Mouse (Mus musculus): ENCODE measurements at regions not wholly inside any gene's neighbourhood (a gene's known extent, or its start where the extent isn't known, plus 50 kb on each side); places are given as distances from the start of the nearest gene placed in this dataset.

DNA sequence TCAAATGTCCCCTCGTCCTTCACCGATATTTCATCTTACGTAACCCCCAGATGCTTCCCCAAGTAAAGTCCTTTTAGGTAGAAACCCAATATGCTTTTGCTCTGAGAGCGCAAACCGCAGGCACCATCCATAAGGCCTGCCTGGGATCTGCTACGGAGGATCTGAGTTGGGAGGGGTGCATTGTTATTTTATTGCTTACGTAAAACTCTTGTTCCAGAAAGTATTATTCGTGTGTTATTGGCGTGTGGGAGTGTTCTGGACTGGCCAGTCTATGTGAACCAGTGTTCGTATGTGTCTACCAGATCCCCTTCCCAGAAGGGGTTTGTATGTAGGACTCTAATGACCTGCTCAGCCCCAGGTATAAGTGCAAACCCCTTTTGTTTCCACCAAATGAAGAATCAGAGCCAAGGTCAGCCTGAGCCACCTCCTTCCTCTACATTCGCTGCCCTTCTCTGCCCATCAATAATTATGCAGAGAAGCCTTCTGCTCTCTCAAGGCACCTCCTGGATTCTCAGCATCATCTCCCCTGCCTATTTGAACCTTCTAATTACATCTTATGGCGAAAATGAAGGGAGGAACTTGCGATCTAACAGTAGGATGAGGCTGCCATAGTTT lies 488.7 kb downstream of the Prss52 start:
- intact Hi-C loops (cut with DNase I) = no loop called here

DNA sequence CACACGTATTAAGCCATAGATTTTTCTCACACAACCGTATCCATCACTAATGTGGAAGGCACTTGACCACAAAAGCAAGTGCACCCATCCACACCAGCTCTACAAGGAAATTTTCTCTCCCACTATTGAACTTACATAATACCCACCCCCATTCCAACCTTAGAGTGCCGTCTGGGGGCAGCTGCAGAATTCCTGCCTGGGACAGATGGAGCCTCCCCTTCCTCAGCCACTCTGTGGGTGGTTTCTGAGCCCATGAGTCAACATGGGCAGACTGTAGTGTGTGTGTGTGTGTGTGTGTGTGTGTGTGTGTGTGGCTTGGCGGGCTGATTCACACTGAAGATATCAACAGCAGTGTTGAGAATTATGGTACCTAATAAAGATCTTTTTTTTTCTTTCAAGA lies 489.5 kb downstream of the Prss52 start:
- DNase-seq = no peak
- intact Hi-C loops (cut with DNase I) = no loop called here

More for the DNA sequence above, 488.7 kb downstream of the Prss52 start:
- no peak for DNase-seq

DNA sequence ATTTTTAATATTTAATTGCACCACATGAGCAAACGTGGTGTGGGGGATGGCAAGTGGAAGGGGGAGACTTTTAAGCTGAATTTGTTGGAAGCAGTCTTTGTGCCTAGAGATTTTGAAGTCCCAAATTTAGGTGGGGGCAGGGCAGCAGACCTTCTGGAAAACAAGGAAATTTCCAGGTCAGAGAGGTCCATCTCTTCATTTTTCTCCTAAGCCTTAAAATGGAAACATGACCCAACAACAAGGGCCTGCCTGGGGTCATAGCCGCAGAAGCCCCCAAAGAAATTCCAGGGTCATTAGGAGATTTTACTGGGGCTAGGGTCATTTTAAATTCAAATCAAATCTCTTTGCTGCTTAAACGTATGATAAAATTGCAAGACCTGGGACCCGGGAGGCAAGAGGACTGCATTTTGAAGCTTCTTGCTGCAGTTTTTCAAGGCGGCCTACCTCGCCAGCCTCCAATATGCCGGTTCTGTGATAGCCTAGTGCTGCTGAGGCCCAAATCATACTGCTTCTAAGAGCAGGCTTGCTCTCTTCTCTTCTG lies 490.0 kb downstream of the Prss52 start:
- intact Hi-C loops (cut with DNase I) = no loop called here
- DNase-seq = no peak

DNA sequence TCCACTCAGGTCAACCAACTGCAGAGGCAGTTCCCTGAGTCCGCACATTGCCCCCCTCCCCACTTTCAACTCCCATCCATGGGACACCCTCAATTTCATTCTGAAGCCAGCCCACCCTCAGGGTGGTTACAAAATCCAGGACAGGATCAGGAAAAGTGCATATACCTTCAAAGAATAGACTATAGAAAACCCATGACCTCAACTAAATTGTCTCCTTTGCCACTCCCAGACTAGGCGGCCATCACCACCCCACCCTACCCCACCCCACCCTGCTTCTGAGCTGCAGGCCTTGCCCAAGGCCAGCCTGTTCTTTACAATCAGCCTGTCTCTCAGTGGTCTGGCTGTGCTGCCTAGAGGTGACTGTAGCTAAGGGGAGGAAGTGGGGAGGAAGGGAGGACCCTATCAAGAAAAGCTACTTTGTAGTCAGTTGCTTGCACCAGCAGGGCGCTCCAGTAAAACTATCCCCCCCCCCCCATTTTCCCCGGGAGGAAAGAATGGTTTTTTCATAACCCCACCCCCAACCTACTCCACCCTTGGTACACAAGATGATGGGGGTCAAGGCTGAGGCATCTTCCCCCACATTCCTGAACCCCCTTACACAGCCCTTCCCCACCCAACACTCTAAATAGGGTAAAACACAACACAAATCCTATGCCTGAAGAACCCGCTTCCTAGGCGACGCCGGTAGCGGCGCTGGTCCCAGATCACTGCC lies 490.9 kb downstream of the Prss52 start:
- no peak for DNase-seq
- intact Hi-C loops (cut with DNase I) = no loop called here

DNA sequence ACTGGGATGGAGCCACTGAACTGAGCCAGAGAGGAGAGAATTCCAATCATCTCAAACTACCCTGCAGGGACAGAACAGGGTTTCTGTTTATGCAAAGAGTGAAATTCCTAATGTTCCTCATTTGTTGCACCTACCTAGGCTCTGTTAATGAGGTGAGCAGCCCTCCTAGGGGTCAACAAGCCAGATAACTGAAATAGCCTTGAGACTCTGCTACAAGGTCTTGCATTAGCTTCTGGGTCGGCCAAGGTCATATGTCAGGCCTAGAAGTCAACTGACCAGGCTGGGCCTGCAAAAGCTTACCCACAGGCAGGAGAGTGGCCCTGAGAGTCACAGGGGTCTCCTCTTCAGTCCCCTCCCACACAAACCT lies 491.4 kb downstream of the Prss52 start:
- no peak for DNase-seq
- intact Hi-C loops (cut with DNase I) = no loop called here

DNA sequence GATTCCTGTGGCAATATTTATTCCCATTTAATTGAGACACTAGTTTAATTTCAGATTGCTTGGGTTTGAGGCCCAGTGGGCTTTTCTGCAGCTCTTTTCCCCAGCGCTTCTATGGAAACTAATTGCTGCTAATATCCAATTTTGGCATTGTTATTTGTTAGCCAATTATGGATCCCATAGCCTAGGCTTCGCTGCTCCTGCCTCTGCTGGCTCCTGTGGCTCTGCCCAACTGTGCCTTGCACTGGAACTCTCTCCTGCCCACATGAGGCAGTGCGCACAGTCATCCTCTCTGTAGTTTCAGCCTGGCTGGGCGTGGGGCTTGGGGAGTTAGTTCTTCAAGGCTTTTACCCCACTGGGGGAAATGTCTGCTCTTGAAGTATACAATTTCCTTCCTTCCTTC lies 491.8 kb downstream of the Prss52 start:
- no peak for DNase-seq
- intact Hi-C loops (cut with DNase I) = no loop called here

DNA sequence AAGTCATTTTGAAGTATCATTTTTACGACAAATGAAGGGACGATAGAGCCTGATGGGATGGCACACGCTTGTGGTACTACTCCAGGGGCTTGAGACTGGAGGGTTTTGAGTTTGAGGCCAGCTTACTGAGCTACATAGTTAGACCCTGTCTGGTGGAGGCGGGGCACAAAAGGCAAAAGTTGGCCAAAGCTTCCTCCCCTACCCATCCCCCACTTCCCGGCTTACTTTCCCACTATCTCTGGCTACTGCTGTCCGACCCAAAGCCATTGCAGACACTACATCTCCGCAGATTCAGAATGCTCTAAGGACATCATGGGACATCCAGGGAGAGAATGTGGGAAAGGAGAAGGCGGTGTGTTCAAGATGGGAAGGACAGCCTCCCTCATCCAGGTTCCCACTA lies 493.1 kb downstream of the Prss52 start:
- intact Hi-C loops (cut with DNase I) = no loop called here
- no peak for DNase-seq

Small RNA genes in the stretch of these regions (microRNA-seq; reads per million reads assigned to microRNA genes)
- gene Mir124a-1 = 0 to 1.4 reads per million in 2 experiments
- gene Mir3078 = 0 to 15.6 reads per million in 2 experiments

All from heart, postnatal 14 days (tissue).